Mouse (Mus musculus): ENCODE measurements around the gene Zbtb9. TPM values are rescaled to one million over a fixed set of nuclear protein-coding genes. Genes with fewer than 3 reads are reported as not detected.

The Zbtb9 gene
- total RNA-seq, 2 experiments from 2014 or later, result 3.9 to 5.5 TPM

- DNase-seq, result no peak
Observed at GRCm38 (mm10) chr17:27042840-27043239, 69.9 kb downstream of the Zbtb9 start.

GRCm38 (mm10) chr17:27045164-27045563 is 72.2 kb downstream of the Zbtb9 start:
- no peak for DNase-seq

DNA sequence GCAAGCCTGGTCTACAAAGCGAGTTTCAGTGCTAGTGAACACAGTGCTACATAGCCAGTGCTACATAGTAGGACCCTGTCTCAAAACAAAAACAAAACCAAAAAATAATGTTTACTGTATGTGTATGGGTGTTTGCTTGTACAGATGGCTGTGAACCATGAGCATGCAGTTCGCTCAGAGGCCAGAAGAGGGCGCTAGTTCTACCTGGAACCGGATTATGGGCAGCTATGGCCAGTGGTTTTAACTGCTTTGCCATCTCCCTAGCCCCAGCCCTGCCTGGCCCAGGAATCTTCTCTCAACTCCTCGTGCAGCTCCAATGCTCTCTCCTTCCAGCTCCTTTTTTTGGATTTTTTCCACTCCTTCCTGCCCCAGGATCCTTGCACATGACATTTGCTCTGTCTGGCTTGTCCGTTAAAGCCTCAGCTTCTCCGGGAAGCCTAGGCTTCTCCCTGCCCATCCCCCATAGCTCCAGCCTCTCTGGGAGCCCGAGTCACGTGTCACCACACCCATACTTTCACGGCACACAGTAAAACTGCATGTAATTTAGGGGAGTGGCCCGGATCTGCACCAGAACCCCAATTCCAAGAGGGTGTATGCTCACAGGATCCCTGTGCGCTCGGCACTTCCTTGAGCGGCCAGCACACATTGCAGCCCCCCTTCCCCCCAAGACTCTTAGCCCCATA is 74.9 kb downstream of the Zbtb9 start:
- DNase-seq, result no peak

DNA sequence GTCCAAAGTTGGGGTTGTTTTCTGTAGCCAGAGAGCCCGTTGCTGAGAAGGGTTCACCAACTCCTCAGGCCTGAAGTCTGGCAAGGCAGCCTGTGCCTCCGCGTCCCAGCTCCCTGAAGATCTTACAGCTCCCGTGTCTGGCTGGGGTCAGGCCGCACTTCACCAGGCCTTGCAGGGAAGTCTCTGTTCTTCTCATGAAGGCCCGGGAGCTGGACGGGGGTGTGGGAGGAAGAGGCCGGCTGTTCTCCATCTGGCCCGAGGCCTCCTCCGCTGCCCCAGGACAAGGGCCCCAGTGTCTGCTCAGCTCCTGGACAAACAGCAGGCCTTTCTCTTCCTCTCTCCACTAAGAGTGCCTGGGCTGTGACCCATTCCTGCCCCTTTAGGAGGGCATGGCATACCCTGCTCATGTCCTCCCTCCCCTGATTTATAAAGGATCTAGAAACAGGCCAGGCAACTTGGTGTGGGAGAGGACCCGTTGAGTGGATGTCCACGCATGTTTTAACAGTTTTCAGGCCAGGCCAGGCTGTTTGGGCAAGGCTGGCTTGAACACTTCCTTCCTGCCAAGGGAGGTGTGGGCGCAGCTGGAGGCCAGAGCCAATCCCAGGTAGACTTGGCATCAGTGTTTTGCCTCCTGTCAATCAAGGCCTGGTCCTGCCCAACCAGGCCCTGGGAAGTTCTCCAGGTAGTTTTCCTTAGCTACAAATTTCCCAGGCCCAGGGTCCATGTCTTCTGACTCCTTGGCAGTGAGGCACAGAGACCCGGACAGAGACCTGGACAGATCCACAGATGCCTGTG is 75.7 kb downstream of the Zbtb9 start:
- DNase-seq, result peak; percentile 47

GRCm38 (mm10) chr17:27050853-27051252 is 77.9 kb downstream of the Zbtb9 start:
- DNase-seq, result no peak

DNA sequence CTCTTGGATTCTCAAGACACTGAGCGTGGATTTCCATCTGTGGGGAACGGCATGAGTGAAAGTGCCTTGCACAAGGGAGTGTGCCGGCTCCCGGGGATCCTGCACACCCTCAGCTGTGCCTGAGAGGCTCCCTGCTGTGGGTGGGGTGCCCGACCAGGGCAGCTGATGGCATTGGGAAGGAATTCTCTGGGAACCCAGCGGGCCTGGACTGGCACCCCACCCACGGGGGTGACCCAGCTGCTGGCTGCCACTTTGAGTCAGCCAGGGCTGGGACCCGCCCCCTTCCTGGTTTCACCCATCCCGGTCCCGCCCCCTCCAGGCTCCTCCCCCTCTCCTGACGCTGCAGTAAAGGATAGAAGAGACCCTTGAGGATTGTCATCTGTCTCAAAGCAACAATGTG is 78.5 kb downstream of the Zbtb9 start:
- DNase-seq, result peak; percentile 56

DNA sequence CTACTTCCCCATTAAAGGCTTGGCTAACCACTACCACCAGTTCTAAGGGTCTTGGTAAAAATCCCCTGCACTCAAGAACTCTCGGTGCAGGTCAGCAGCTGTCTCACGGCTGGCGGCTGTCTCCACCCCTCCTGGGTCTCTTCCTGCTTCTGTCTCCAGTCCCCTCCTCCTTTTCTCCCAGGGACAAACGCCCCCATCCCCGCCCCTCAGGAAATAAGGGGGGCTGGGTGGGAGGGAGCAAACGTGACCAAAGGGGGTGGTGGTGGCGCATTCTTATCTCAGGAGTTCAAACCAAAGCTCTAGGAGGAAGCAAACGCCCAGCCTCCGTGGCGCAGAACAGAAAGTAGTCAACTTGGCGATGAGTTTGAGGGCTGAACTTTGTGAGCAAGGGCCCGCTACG is 83.2 kb downstream of the Zbtb9 start:
- peak; percentile 69 for DNase-seq

- DNase-seq, result peak; percentile 64
Observed at GRCm38 (mm10) chr17:27056812-27057516, 84.0 kb downstream of the Zbtb9 start, which contains the start of gene Itpr3. Itpr3 (plus strand) TSS chr17:27057304.

GRCm38 (mm10) chr17:27057517-27058055 is 84.6 kb downstream of the Zbtb9 start:
- no peak for DNase-seq

Small RNA genes within 50 kb of the gene (microRNA-seq; reads per million reads assigned to microRNA genes)
- 0.20 to 0.35 reads per million in 2 experiments for gene Mir3083
- 2.4 to 2.7 reads per million in 2 experiments for gene Mir6968

Other genes starting within 250 kb of the Zbtb9 start
- 10 to 100 TPM; 41.4 to 43.0 TPM for gene Bnip1, start 192.1 kb upstream of the Zbtb9 start, total RNA-seq (2021)
- gene Nkx2-5, start 128.2 kb upstream of the Zbtb9 start, total RNA-seq (2021), result 100 to 1,000 TPM; 123 to 128 TPM
- gene Kifc5b, start 56.1 kb upstream of the Zbtb9 start, total RNA-seq (2021), result 10 to 100 TPM; 15.0 to 15.2 TPM
- 1 to 10 TPM; 9.9 to 10.0 TPM for gene Phf1, start 40.1 kb upstream of the Zbtb9 start, total RNA-seq (2021)
- 100 to 1,000 TPM in 1 of 2 experiments, 10 to 100 TPM in 1; 97.2 to 106 TPM for gene Cuta, start 33.6 kb upstream of the Zbtb9 start, total RNA-seq (2021)
- gene Syngap1, start 31.9 kb upstream of the Zbtb9 start, total RNA-seq (2021), result 10 to 100 TPM; 12.6 to 13.4 TPM
- 10 to 100 TPM; 46.8 to 52.4 TPM for gene Bak1, start 55.8 kb downstream of the Zbtb9 start, total RNA-seq (2021)
- 1 to 10 TPM; 7.5 to 8.2 TPM for gene Itpr3, start 84.1 kb downstream of the Zbtb9 start, total RNA-seq (2021)
- 100 to 1,000 TPM; 256 to 274 TPM for gene Uqcc2, start 160.7 kb downstream of the Zbtb9 start, total RNA-seq (2021)
- gene Ip6k3, start 194.6 kb downstream of the Zbtb9 start, total RNA-seq (2021), result 1 to 10 TPM; 3.6 to 4.0 TPM
- gene Lemd2, start 231.3 kb downstream of the Zbtb9 start, total RNA-seq (2021), result 10 to 100 TPM; 35.3 to 36.4 TPM

Data from heart, postnatal 4 days (tissue).